Mouse (Mus musculus): Measurements from ENCODE around the gene Smyd3.

GRCm38 (mm10) chr1:179326262-179326964 lies 191.4 kb downstream of the Smyd3 start:
- no peak for TF ChIP-seq POLR2A (IDR thresholded peaks at IDR 0.05; ENCODE audit: insufficient read depth, low read depth, low read length)
- TF ChIP-seq CTCF (IDR thresholded peaks at IDR 0.05; ENCODE audit: insufficient read depth, low read depth, low read length): no peak

Measured in olfactory bulb, adult 2 months (tissue).